Mouse (Mus musculus) B cell, adult 67 days (primary cell): Measurements from ENCODE around the gene Trim34a. TPM values are rescaled to one million over a fixed set of nuclear protein-coding genes. Genes with fewer than 3 reads are reported as not detected.

Experiments used
- total RNA-seq, 2 experiments: library from RNA; stranded (reverse); gene quantifications; 4 replicates each; pipeline ENCODE4 v1.2.4; 2023

Trim34a gene
- total RNA-seq = 10 to 100 TPM; 67.2 to 84.3 TPM

DNA sequence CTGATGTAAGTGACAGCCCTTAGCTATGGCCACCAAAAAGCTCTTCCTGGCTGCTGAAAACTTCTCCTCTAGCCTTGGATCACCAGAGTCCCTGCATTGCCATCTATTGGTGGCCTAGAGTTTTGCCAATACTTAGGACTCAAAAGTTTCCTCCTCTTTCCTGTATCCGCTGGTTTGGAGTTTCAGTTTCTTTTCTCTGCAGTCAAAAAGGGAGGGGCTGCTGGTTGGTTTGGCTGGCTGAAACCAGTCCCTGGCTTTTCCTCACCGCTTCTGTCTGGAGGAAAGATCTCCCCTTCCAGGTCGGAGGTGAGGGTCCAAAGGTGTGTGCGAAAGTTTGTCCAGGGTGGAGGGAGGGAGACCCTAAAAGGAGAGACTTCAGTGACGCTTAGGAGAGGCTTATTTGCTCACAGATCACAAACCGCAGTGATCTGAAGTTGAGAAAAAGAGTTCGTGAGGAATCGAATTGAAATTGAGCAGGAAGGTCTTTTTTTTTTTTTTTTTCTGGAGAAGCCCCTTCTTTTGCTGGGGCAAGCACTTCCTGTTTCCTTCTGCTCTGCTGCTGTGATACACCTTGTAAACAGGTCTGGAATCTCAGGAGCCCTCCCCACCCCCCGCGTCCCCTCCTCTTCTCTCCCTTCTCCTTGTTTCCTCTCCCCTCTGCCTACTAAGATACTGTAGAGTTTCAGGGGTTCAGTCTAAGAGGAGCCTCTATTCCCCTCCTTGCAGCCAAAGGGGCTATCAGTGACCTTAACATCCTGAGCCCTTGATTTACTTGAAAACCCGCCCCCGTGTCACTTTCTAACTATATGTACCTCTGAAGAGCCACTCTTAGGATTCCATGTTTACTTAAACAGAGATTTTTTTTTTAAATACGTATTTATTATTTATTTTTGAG lies at the start of gene Trim34a:
Gene Trim34a (plus strand): TSS at position 171 of the 895 bp plus-strand sequence.

DNA sequence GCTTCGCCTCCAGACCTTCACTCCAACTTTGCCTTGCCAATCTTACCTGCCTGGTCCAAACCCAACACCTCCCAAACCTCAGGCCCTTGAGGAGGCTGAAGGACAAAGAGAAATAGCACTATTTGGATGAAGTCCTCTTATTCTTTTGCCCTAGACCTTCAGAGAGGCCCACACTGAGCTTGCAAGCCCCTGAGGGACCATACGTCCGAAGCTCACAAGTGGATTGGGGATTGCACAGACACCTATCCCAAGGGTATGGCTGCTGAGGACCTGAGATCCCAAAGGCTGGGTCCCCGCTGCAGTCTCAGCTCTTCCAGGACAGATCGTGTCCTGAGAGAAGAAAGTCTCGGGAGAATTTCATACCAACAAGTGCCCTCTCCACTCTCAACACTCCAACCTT lies 48.4 kb upstream of the Trim34a start, which contains the start of gene Olfr649:
Gene Olfr649 (minus strand): TSS at position 101 of the 400 bp plus-strand sequence.

DNA sequence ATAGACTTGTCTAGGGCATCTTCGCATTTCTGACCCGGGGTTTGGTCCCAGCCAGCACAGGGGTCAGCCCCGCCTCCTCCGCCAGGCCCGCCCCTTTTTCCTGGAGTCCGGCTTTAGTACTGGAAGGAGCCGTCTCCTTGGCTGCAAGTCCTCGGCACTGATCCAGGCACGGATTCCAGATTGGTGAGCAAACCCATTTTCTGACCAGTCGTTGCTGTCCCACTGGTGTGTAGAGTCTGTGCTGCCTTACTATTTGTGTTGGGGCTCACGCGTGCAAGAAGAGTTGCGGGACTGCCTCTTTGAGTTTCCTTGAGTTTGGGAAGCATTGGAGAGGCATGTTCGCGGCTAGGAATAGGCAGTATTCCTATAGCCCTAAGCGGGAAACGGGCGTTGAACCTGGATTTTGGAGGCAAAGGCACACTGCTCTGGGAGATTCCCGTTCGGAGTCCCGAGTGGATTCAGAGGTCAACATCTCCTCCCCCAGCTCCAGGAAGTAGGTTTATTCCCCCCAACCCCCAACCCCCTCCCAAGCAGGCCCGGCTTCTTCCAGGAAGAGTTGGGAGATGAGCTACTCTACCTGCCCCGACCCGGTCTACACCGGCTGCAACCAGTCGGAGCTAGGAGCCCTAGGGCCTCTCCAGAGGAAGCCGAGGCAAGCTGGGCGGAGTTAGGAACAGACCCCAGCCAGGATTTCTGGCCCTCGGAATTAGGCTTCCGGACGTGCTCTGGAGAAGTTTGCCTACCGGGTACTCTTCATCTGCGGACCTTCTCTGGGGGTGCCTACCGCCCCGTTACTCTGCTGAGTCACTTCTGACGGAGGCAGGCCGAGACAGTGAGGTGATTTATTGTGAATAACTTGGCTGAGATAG lies 25.3 kb upstream of the Trim34a start, which contains the start of gene Trim6:
Gene Trim6 (plus strand): TSS at position 93 of the 869 bp plus-strand sequence.

DNA sequence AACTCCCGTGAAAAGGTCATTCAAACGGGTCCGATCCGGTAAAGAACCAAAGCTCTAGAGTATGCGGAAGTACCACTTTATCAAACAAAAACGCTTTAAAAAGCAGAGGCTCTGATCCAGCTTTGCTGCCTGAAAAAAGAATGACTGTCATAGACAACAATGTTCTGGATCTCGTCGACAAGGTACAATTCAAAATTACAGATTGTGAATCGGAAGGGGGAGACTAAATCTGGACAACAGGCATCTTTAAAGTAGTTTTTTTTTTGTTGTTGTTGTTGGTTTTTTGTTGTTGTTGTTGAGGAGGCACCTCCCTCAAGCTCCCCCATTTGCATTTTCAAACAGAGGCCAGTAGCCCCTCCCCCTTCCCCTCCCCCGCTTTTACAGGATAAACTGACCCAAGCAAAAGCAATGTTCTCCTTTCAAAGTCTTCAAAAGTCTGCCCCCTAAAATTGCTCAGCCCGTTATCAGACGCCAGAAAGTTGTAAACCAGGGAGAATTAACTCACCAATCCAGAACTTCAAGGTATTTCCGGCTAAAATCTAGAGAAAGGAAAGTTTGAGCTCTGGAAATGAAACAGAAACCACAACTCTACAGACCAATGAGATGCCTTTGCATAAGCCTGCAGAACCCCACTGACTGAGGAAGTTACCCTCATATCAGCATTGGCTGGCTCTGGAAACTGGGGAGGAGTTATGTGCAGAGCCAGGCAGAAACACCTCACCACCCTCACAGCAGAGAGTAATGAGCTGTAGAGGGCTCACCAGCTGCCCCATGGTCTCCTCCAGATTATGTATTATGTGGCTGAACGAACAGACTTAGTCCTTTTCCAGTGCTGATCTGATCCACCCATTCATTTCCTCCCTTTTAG lies 43.6 kb downstream of the Trim34a start, which contains the start of gene Trim5:
Gene Trim5 (minus strand): TSS at position 519 of the 868 bp plus-strand sequence.

Other genes with a start within 250 kb of the Trim34a start
- not detected for gene Olfr638, start 245.7 kb upstream of the Trim34a start, total RNA-seq
- not detected for gene Olfr639, start 227.2 kb upstream of the Trim34a start, total RNA-seq
- gene Olfr640, start 218.9 kb upstream of the Trim34a start, total RNA-seq = not detected
- gene Olfr641, start 209.0 kb upstream of the Trim34a start, total RNA-seq = not detected
- gene Olfr642, start 191.8 kb upstream of the Trim34a start, total RNA-seq = not detected
- not detected for gene 4930516K23Rik, start 183.0 kb upstream of the Trim34a start, total RNA-seq
- not detected for gene Olfr644, start 172.6 kb upstream of the Trim34a start, total RNA-seq
- gene Olfr645, start 159.0 kb upstream of the Trim34a start, total RNA-seq = not detected
- gene Olfr646, start 139.6 kb upstream of the Trim34a start, total RNA-seq = not detected
- gene Ubqln5, start 114.6 kb upstream of the Trim34a start, total RNA-seq = not detected
- not detected for gene Olfr643, start 107.1 kb upstream of the Trim34a start, total RNA-seq
- gene Ubqln3, start 101.2 kb upstream of the Trim34a start, total RNA-seq = not detected
- gene Ubqlnl, start 93.9 kb upstream of the Trim34a start, total RNA-seq = not detected
- not detected for gene Olfm5, start 79.6 kb upstream of the Trim34a start, total RNA-seq
- not detected for gene Olfr648, start 61.1 kb upstream of the Trim34a start, total RNA-seq
- gene Olfr649, start 48.5 kb upstream of the Trim34a start, total RNA-seq = not detected
- under 1 TPM; 0.39 to 0.70 TPM for gene Trim6, start 25.7 kb upstream of the Trim34a start, total RNA-seq
- gene Trim5, start 43.6 kb downstream of the Trim34a start, total RNA-seq = 10 to 100 TPM; 30.7 to 37.6 TPM
- gene Trim12a, start 71.0 kb downstream of the Trim34a start, total RNA-seq = 100 to 1,000 TPM; 121 to 151 TPM
- 1 to 10 TPM; 3.5 to 4.3 TPM for gene Trim34b, start 85.0 kb downstream of the Trim34a start, total RNA-seq
- 10 to 100 TPM; 52.0 to 65.2 TPM for gene Trim12c, start 108.9 kb downstream of the Trim34a start, total RNA-seq
- gene Trim30b, start 125.4 kb downstream of the Trim34a start, total RNA-seq = 10 to 100 TPM; 27.6 to 36.8 TPM
- gene Trim30c, start 156.4 kb downstream of the Trim34a start, total RNA-seq = 1 to 10 TPM; 4.2 to 7.4 TPM
- 100 to 1,000 TPM in 1 of 2 experiments, 10 to 100 TPM in 1; 79.4 to 109 TPM for gene Trim30a, start 220.7 kb downstream of the Trim34a start, total RNA-seq